In genomic region chr16:3350668-3351507, GRCm38 (mm10) we compare ENCODE assay signal across 8 mouse cellular contexts.
DNase-seq lines count a peak whose midpoint lies in the region; ATAC-seq and TF ChIP-seq lines count a peak whose summit lies in the region.
"Not testable (repeated sequence)": the region's sequence is repeated elsewhere in the genome, so short reads cannot be mapped to it uniquely, and the experiment has no call there.

No protein-coding gene starts in this region.

- TF ChIP-seq POLR2A in limb, embryonic 14.5 days (IDR thresholded peaks at IDR 0.05; ENCODE audit: borderline replicate concordance, extremely low read depth, insufficient read depth, insufficient read length), result not testable (repeated sequence)

- peak; percentile 89 for ATAC-seq in embryonic facial prominence, embryonic 12.5 days (ENCODE audit: insufficient number of reproducible peaks, insufficient read depth, low FRiP score, low TSS enrichment)
- peak; percentile 91 for ATAC-seq in granulocyte monocyte progenitor cell, adult 5-6 weeks (replicated peaks; ENCODE audit: poor library complexity, severe bottlenecking)
- ATAC-seq in hindbrain, postnatal 0 days, result peak; percentile 84
- ATAC-seq in limb, embryonic 14.5 days (ENCODE audit: low FRiP score, low read depth), result peak; percentile 81
- peak; percentile 97 for ATAC-seq in megakaryocyte-erythroid progenitor cell, adult 5-6 weeks (replicated peaks; ENCODE audit: low FRiP score, low TSS enrichment, poor library complexity, severe bottlenecking)
- peak; percentile 80 for ATAC-seq in neutrophil, adult 5-6 weeks (ENCODE audit: extremely low read depth, insufficient number of reproducible peaks, low FRiP score, poor library complexity, severe bottlenecking)

- DNase-seq in 416B (ENCODE audit: low read depth), result peak; percentile 94
- peak; percentile 89 for DNase-seq in ZHBTc4 (ENCODE audit: low read depth, low spot score)
- DNase-seq in hindbrain, postnatal 0 days (ENCODE audit: low spot score), result peak; percentile 29
- peak; percentile 32 for DNase-seq in limb, embryonic 14.5 days (ENCODE audit: low spot score)

- H3K4me3 ChIP-seq in embryonic facial prominence, embryonic 12.5 days; hindbrain, postnatal 0 days (ENCODE audit: low read length); limb, embryonic 14.5 days (replicated peaks; ENCODE audit: low read length): not testable (repeated sequence)

- H3K27ac ChIP-seq in embryonic facial prominence, embryonic 12.5 days; hindbrain, postnatal 0 days; limb, embryonic 14.5 days (replicated peaks; ENCODE audit: low read depth, low read length): not testable (repeated sequence)

- WGBS in embryonic facial prominence, embryonic 12.5 days, result 71% methylated on average over 7 of the region's 7 CpGs
- WGBS in hindbrain, postnatal 0 days, result 70% methylated on average over 6 of the region's 7 CpGs
- WGBS in limb, embryonic 14.5 days, result 82% methylated on average over 6 of the region's 7 CpGs

- H3K9me3 ChIP-seq in embryonic facial prominence, embryonic 12.5 days; hindbrain, postnatal 0 days (ENCODE audit: low read length); limb, embryonic 14.5 days (ENCODE audit: control insufficient read depth, low read length): not testable (repeated sequence)

- not testable (repeated sequence) for H3K9ac ChIP-seq in embryonic facial prominence, embryonic 12.5 days; hindbrain, postnatal 0 days (replicated peaks; ENCODE audit: low read length); limb, embryonic 14.5 days (ENCODE audit: low read depth, low read length, severe bottlenecking)

- not testable (repeated sequence) for H3K4me2 ChIP-seq in embryonic facial prominence, embryonic 12.5 days (replicated peaks); hindbrain, postnatal 0 days (ENCODE audit: low read depth, low read length); limb, embryonic 14.5 days (replicated peaks; ENCODE audit: low read depth, low read length, severe bottlenecking)

- not testable (repeated sequence) for TF ChIP-seq CTCF in hindbrain, postnatal 0 days (IDR thresholded peaks at IDR 0.05; ENCODE audit: low read depth)

- H3K36me3 ChIP-seq in embryonic facial prominence, embryonic 12.5 days; hindbrain, postnatal 0 days (ENCODE audit: insufficient read depth, low read length); limb, embryonic 14.5 days (ENCODE audit: control insufficient read depth, insufficient read depth, low read length): not testable (repeated sequence)

- not testable (repeated sequence) for H3K27me3 ChIP-seq in embryonic facial prominence, embryonic 12.5 days; hindbrain, postnatal 0 days (ENCODE audit: insufficient read depth, low read length); limb, embryonic 14.5 days (ENCODE audit: control insufficient read depth, insufficient read depth, low read length)

- not testable (repeated sequence) for H3K4me1 ChIP-seq in embryonic facial prominence, embryonic 12.5 days; hindbrain, postnatal 0 days (ENCODE audit: insufficient read depth, low read length); limb, embryonic 14.5 days (ENCODE audit: control insufficient read depth, insufficient read depth, low read length)

Comparison
In these comparisons a context has a peak if more than half of its experiments do, and no peak if none do; other contexts are left out.
1. DNase-seq: peak in every context shown above with its lines; median percentile 94 in 416B; 89 in ZHBTc4; 32 in limb, embryonic 14.5 days; 29 in hindbrain, postnatal 0 days.